Mouse (Mus musculus): ENCODE measurements around the gene Slc7a15. TPM values are rescaled to one million over a fixed set of nuclear protein-coding genes. Genes with fewer than 3 reads are reported as not detected.

The Slc7a15 gene
- total RNA-seq, 2 experiments from 2014 or later = not detected

GRCm38 (mm10) chr12:8493386-8493785, 105.5 kb downstream of the Slc7a15 start:
- peak; percentile 21; the same call in 1 of the 2 replicates for ATAC-seq (replicated peaks; ENCODE audit: poor library complexity, severe bottlenecking)

GRCm38 (mm10) chr12:8489098-8489497, 109.8 kb downstream of the Slc7a15 start:
- no peak for ATAC-seq (replicated peaks; ENCODE audit: poor library complexity, severe bottlenecking)

DNA sequence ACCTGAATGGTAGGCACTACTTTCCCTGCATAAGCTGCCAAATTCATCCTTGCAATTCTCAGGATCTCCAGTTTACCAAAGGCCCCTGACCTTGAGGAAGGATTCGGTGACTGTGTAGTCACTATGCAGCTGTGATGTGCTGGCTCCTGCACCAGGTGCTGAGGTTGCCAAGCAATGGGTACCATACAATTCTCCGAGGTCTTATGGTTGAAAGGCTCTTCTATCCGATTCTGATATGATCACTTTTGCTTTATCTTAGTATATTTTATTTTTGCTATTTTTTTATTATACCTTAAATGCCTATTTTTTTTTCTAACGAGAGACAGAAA, 110.2 kb downstream of the Slc7a15 start:
- no peak for ATAC-seq (replicated peaks; ENCODE audit: poor library complexity, severe bottlenecking)

DNA sequence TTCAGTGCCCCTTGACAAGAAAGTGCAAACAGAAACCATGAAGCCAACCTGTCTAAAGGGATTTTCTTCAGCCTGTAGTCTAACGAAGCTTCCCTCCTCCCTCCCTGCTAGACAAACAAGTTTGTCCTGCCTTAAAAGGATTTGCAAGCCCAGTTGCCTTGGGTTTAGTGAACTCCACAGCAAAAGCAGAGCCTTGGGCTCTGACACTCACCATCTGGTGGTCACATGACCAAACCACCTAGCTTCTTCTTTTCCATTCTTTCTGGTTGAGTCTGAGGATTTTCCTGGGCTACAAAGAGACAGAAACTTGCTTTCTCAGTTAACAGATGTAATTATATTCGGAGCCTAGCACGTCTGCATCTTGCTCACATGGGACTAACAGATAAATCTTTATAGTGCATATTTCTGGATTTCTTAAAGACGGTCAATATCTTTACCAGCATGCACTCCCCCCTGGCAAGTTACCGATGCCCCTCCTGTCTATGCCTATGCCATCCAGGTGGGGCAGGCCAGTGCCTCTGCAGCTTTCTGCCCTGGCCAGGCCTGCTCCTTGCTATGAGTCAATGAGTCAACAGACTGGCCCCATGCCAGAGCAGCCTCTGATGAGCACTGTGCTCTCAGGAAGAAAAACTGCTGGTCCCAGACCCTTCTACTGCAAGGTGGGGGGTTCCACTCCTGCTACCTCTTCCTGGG, 110.8 kb downstream of the Slc7a15 start:
- ATAC-seq (replicated peaks; ENCODE audit: poor library complexity, severe bottlenecking) = peak; percentile 47; the same call in 1 of the 2 replicates

DNA sequence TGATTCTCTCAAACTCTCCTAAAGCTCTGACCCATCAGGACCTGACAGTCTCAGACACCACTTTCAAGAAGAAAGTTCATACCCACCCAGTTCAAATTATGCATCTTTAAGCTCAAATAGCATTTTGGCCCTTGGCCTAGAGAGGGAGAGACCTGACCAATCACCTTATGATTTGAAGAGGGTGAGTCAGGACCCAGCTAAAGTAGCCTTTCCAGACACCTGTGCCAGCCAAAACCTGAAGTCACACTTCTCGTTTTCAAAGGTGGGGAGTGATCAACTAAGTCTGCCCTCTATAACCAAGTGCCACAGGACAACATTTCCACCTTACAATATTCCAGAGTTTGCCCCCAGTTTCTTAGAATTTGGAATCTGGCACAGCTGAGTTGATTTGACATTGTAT, 111.6 kb downstream of the Slc7a15 start:
- ATAC-seq (replicated peaks; ENCODE audit: poor library complexity, severe bottlenecking) = no peak

DNA sequence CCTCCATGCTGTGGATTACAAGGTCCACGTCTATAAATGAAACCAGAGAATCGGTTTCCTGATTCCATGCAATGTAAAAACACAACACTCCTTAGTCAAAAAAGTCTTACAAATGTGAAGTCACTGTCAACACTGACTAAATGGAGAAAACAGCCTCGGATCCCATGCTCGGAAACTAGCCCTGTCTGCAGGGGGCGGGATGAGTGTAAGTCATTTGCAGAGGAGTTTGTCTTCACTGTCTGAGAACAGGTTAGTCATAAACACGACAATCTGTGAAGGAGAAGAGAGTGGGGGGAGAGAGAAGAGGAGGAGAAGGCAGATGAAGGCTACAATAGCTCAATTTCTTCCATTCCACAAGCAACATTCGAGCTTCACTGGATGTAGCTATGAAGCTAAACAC, 113.6 kb downstream of the Slc7a15 start:
- ATAC-seq (replicated peaks; ENCODE audit: poor library complexity, severe bottlenecking) = no peak

- ATAC-seq (replicated peaks; ENCODE audit: poor library complexity, severe bottlenecking) = peak; percentile 76
Measured at GRCm38 (mm10) chr12:8482169-8482568, 116.7 kb downstream of the Slc7a15 start.

Other genes with a start within 250 kb of the Slc7a15 start
- 75.2 and 78.3 TPM in 2 replicates for gene Rhob, start 99.1 kb downstream of the Slc7a15 start, total RNA-seq (2014; fragmentation: Nextera tagmentation)
- gene Rhob, start 99.1 kb downstream of the Slc7a15 start, total RNA-seq (2017) = 64.8 and 67.6 TPM in 2 replicates
- gene Pum2, start 75.1 kb upstream of the Slc7a15 start, total RNA-seq (2014; fragmentation: Nextera tagmentation) = 133 and 140 TPM in 2 replicates
- gene Pum2, start 75.1 kb upstream of the Slc7a15 start, total RNA-seq (2017) = 139 and 153 TPM in 2 replicates
- 0.36 and 0.45 TPM in 2 replicates for gene Sdc1, start 172.3 kb upstream of the Slc7a15 start, total RNA-seq (2014; fragmentation: Nextera tagmentation)
- 0.69 and 1.2 TPM in 2 replicates for gene Sdc1, start 172.3 kb upstream of the Slc7a15 start, total RNA-seq (2017)

Measured in granulocyte monocyte progenitor cell, adult 5-6 weeks (primary cell).